Mouse (Mus musculus): ENCODE results near the gene Stom. TPM values are rescaled to one million over a fixed set of nuclear protein-coding genes. Genes with fewer than 3 reads are reported as not detected.

Gene Stom
- polyA plus RNA-seq, 1 experiment: 87.9 TPM

GRCm38 (mm10) chr2:35320399-35320798 lies 16.4 kb downstream of the Stom start:
- Histone ChIP-seq H3K36me3 (ENCODE audit: control insufficient read depth, insufficient read depth) (peaks cover 71% of the 10 kb centered on the region), H3K79me3 (ENCODE audit: low read depth) (no peaks in the 10 kb centered on the region), H3K4me3 (ENCODE audit: insufficient read depth, poor library complexity, severe bottlenecking) (no peak overlapping the region), H3ac (ENCODE audit: control insufficient read depth, insufficient read length, low read depth) (no peak overlapping the region), H3K27me3 (ENCODE audit: control insufficient read depth, insufficient read depth, insufficient read length) (no peaks in the 10 kb centered on the region), H3K79me2 (ENCODE audit: control insufficient read depth, insufficient read depth) (no peaks in the 10 kb centered on the region)
- no peak for TF ChIP-seq CEBPB (IDR thresholded peaks at IDR 0.05; ENCODE audit: low read depth)
- TF ChIP-seq USF1 (IDR thresholded peaks at IDR 0.05; ENCODE audit: low read depth): no peak
- no peak for TF ChIP-seq MYOG (IDR thresholded peaks at IDR 0.05; ENCODE audit: control insufficient read depth, extremely low read depth, insufficient read length)
- no peak for TF ChIP-seq CTCF (IDR thresholded peaks at IDR 0.05; ENCODE audit: control insufficient read depth, insufficient read depth, insufficient read length)
- no peak for TF ChIP-seq FOSL1 (IDR thresholded peaks at IDR 0.05; ENCODE audit: insufficient read depth, low read length, poor library complexity, severe bottlenecking)
- TF ChIP-seq MAX (IDR thresholded peaks at IDR 0.05): no peak
- no peak for TF ChIP-seq MYOD1 (IDR thresholded peaks at IDR 0.05; ENCODE audit: control insufficient read depth, insufficient read length, low read depth)

- peaks cover 56% of the 10 kb centered on the region for H3K36me3 ChIP-seq (ENCODE audit: control insufficient read depth, insufficient read depth)
- no peak overlapping the region for H3ac ChIP-seq (ENCODE audit: control insufficient read depth, insufficient read length, low read depth)
- no peaks in the 10 kb centered on the region for H3K79me2 ChIP-seq (ENCODE audit: control insufficient read depth, insufficient read depth)
- TF ChIP-seq MYOG (IDR thresholded peaks at IDR 0.05; ENCODE audit: control insufficient read depth, extremely low read depth, insufficient read length): no peak
- TF ChIP-seq MYOD1 (IDR thresholded peaks at IDR 0.05; ENCODE audit: control insufficient read depth, insufficient read length, low read depth): no peak
- TF ChIP-seq CTCF (IDR thresholded peaks at IDR 0.05; ENCODE audit: control insufficient read depth, insufficient read depth, insufficient read length): no peak
- TF ChIP-seq CEBPB (IDR thresholded peaks at IDR 0.05; ENCODE audit: low read depth): no peak
- no peak for TF ChIP-seq USF1 (IDR thresholded peaks at IDR 0.05; ENCODE audit: low read depth)
- no peak for TF ChIP-seq FOSL1 (IDR thresholded peaks at IDR 0.05; ENCODE audit: insufficient read depth, low read length, poor library complexity, severe bottlenecking)
- no peak for TF ChIP-seq MAX (IDR thresholded peaks at IDR 0.05)
- no peak overlapping the region for H3K4me3 ChIP-seq (ENCODE audit: insufficient read depth, poor library complexity, severe bottlenecking)
- H3K27me3 ChIP-seq (ENCODE audit: control insufficient read depth, insufficient read depth, insufficient read length): no peaks in the 10 kb centered on the region
- no peaks in the 10 kb centered on the region for H3K79me3 ChIP-seq (ENCODE audit: low read depth)
Measured at GRCm38 (mm10) chr2:35318405-35318804, 18.4 kb downstream of the Stom start.

GRCm38 (mm10) chr2:35317604-35318003 lies 19.2 kb downstream of the Stom start:
- H3K27me3 ChIP-seq (ENCODE audit: control insufficient read depth, insufficient read depth, insufficient read length): no peaks in the 10 kb centered on the region
- no peak overlapping the region for H3ac ChIP-seq (ENCODE audit: control insufficient read depth, insufficient read length, low read depth)
- H3K79me2 ChIP-seq (ENCODE audit: control insufficient read depth, insufficient read depth): no peaks in the 10 kb centered on the region
- TF ChIP-seq MAX (IDR thresholded peaks at IDR 0.05): no peak
- TF ChIP-seq MYOG (IDR thresholded peaks at IDR 0.05; ENCODE audit: control insufficient read depth, extremely low read depth, insufficient read length): no peak
- no peak for TF ChIP-seq MYOD1 (IDR thresholded peaks at IDR 0.05; ENCODE audit: control insufficient read depth, insufficient read length, low read depth)
- TF ChIP-seq USF1 (IDR thresholded peaks at IDR 0.05; ENCODE audit: low read depth): no peak
- no peak for TF ChIP-seq CEBPB (IDR thresholded peaks at IDR 0.05; ENCODE audit: low read depth)
- no peak for TF ChIP-seq CTCF (IDR thresholded peaks at IDR 0.05; ENCODE audit: control insufficient read depth, insufficient read depth, insufficient read length)
- TF ChIP-seq FOSL1 (IDR thresholded peaks at IDR 0.05; ENCODE audit: insufficient read depth, low read length, poor library complexity, severe bottlenecking): no peak
- H3K79me3 ChIP-seq (ENCODE audit: low read depth): no peaks in the 10 kb centered on the region
- peaks cover 48% of the 10 kb centered on the region for H3K36me3 ChIP-seq (ENCODE audit: control insufficient read depth, insufficient read depth)
- H3K4me3 ChIP-seq (ENCODE audit: insufficient read depth, poor library complexity, severe bottlenecking): no peak overlapping the region

- Histone ChIP-seq H3ac (ENCODE audit: control insufficient read depth, insufficient read length, low read depth) (no peak overlapping the region), H3K4me3 (ENCODE audit: insufficient read depth, poor library complexity, severe bottlenecking) (no peak overlapping the region), H3K79me3 (ENCODE audit: low read depth) (no peaks in the 10 kb centered on the region), H3K79me2 (ENCODE audit: control insufficient read depth, insufficient read depth) (no peaks in the 10 kb centered on the region), H3K36me3 (ENCODE audit: control insufficient read depth, insufficient read depth) (peaks cover 20% of the 10 kb centered on the region), H3K27me3 (ENCODE audit: control insufficient read depth, insufficient read depth, insufficient read length) (no peaks in the 10 kb centered on the region)
- TF ChIP-seq MYOG (IDR thresholded peaks at IDR 0.05; ENCODE audit: control insufficient read depth, extremely low read depth, insufficient read length) (no peak), CEBPB (IDR thresholded peaks at IDR 0.05; ENCODE audit: low read depth) (no peak), MAX (IDR thresholded peaks at IDR 0.05) (no peak), FOSL1 (IDR thresholded peaks at IDR 0.05; ENCODE audit: insufficient read depth, low read length, poor library complexity, severe bottlenecking) (no peak), CTCF (IDR thresholded peaks at IDR 0.05; ENCODE audit: control insufficient read depth, insufficient read depth, insufficient read length) (no peak), USF1 (IDR thresholded peaks at IDR 0.05; ENCODE audit: low read depth) (no peak), MYOD1 (IDR thresholded peaks at IDR 0.05; ENCODE audit: control insufficient read depth, insufficient read length, low read depth) (no peak)
Measured at GRCm38 (mm10) chr2:35314300-35314699, 22.5 kb downstream of the Stom start.

GRCm38 (mm10) chr2:35309906-35310493 lies 26.8 kb downstream of the Stom start:
- H3K79me3 ChIP-seq (ENCODE audit: low read depth): no peaks in the 10 kb centered on the region
- TF ChIP-seq CTCF (IDR thresholded peaks at IDR 0.05; ENCODE audit: control insufficient read depth, insufficient read depth, insufficient read length): no peak
- no peak for TF ChIP-seq USF1 (IDR thresholded peaks at IDR 0.05; ENCODE audit: low read depth)
- no peak for TF ChIP-seq MYOD1 (IDR thresholded peaks at IDR 0.05; ENCODE audit: control insufficient read depth, insufficient read length, low read depth)
- TF ChIP-seq CEBPB (IDR thresholded peaks at IDR 0.05; ENCODE audit: low read depth): no peak
- no peak for TF ChIP-seq FOSL1 (IDR thresholded peaks at IDR 0.05; ENCODE audit: insufficient read depth, low read length, poor library complexity, severe bottlenecking)
- TF ChIP-seq MYOG (IDR thresholded peaks at IDR 0.05; ENCODE audit: control insufficient read depth, extremely low read depth, insufficient read length): no peak
- no peak for TF ChIP-seq MAX (IDR thresholded peaks at IDR 0.05)
- H3ac ChIP-seq (ENCODE audit: control insufficient read depth, insufficient read length, low read depth): no peak overlapping the region
- H3K36me3 ChIP-seq (ENCODE audit: control insufficient read depth, insufficient read depth): peaks cover 26% of the 10 kb centered on the region
- no peaks in the 10 kb centered on the region for H3K79me2 ChIP-seq (ENCODE audit: control insufficient read depth, insufficient read depth)
- no peak overlapping the region for H3K4me3 ChIP-seq (ENCODE audit: insufficient read depth, poor library complexity, severe bottlenecking)
- H3K27me3 ChIP-seq (ENCODE audit: control insufficient read depth, insufficient read depth, insufficient read length): no peaks in the 10 kb centered on the region
